Mouse (Mus musculus): Measurements from ENCODE around the gene Rps16.

GRCm38 (mm10) chr7:28309737-28310136 lies 40.7 kb upstream of the Rps16 start:
- TF ChIP-seq CTCF (IDR thresholded peaks at IDR 0.05), result no peak
- no peak for TF ChIP-seq EP300 (IDR thresholded peaks at IDR 0.05)

All from lung, postnatal 0 days (tissue).